Mouse (Mus musculus) thymus, adult 2 months (tissue): ENCODE results near the gene 2310022B05Rik. TPM values are rescaled to one million over a fixed set of nuclear protein-coding genes. Genes with fewer than 3 reads are reported as not detected.

ENCODE experiments used
- DNase-seq: peaks from one replicate; pipeline ENCODE4 v3.0.0; 2021
- H3K27ac ChIP-seq: fragments of 200-500 bp; 2 replicates; pipeline ENCODE4 v1.5.1; 2012; ENCODE audit warnings: low read length, control low read depth; ENCODE audit not compliant: control insufficient read depth, insufficient read depth
- H3K27me3 ChIP-seq: fragments of 200-500 bp; 2 replicates; pipeline ENCODE4 v1.6.1; 2012; ENCODE audit warnings: mild to moderate bottlenecking, low read length, moderate library complexity, mixed read lengths; ENCODE audit not compliant: control insufficient read depth, insufficient read depth
- H3K36me3 ChIP-seq: fragments of 200-500 bp; 2 replicates; pipeline ENCODE4 v1.6.1; 2012; ENCODE audit warnings: mild to moderate bottlenecking, low read length, moderate library complexity; ENCODE audit not compliant: control insufficient read depth, insufficient read depth
- H3K4me1 ChIP-seq: fragments of 200-500 bp; replicated peaks from 2 replicates; pipeline ENCODE4 v1.6.1; 2012; ENCODE audit warnings: low read length; ENCODE audit not compliant: control insufficient read depth, insufficient read depth
- H3K4me3 ChIP-seq: fragments of 200-500 bp; 2 replicates; pipeline ENCODE4 v1.5.1; 2012; ENCODE audit warnings: mild to moderate bottlenecking, low read length, control low read depth, moderate library complexity; ENCODE audit not compliant: control insufficient read depth, insufficient read depth
- CTCF ChIP-seq: fragments of 200-500 bp; IDR thresholded peaks from 2 replicates; pipeline ENCODE4 v1.5.1; 2012; ENCODE audit warnings: mild to moderate bottlenecking, control low read depth, low read length, moderate library complexity, borderline replicate concordance; ENCODE audit not compliant: control insufficient read depth, poor library complexity, insufficient read depth; ENCODE audit errors: extremely low read depth
- POLR2A ChIP-seq: fragments of 200-500 bp; IDR thresholded peaks from 2 replicates; pipeline ENCODE4 v1.6.1; 2012; ENCODE audit warnings: mild to moderate bottlenecking, low read length, control low read depth, moderate library complexity; ENCODE audit not compliant: control insufficient read depth, poor library complexity, insufficient read depth; ENCODE audit errors: extremely low read depth
- WGBS: fragments of 180-500 bp; shearing (Covaris S2); methylation state at CpG from one replicate; pipeline ENCODE4 v1.1.7; 2018; 5-methylcytosine and 5-hydroxymethylcytosine counted together
- polyA plus RNA-seq: library from polyadenylated mRNA; depleted of rRNA; stranded (reverse); fragments of >200 nt; gene quantifications from 2 replicates; pipeline ENCODE4 v1.2.3, GENCODE M21; 2012; rRNA removed

The 2310022B05Rik gene
- polyA plus RNA-seq, result 17.3 and 18.1 TPM in 2 replicates

DNA sequence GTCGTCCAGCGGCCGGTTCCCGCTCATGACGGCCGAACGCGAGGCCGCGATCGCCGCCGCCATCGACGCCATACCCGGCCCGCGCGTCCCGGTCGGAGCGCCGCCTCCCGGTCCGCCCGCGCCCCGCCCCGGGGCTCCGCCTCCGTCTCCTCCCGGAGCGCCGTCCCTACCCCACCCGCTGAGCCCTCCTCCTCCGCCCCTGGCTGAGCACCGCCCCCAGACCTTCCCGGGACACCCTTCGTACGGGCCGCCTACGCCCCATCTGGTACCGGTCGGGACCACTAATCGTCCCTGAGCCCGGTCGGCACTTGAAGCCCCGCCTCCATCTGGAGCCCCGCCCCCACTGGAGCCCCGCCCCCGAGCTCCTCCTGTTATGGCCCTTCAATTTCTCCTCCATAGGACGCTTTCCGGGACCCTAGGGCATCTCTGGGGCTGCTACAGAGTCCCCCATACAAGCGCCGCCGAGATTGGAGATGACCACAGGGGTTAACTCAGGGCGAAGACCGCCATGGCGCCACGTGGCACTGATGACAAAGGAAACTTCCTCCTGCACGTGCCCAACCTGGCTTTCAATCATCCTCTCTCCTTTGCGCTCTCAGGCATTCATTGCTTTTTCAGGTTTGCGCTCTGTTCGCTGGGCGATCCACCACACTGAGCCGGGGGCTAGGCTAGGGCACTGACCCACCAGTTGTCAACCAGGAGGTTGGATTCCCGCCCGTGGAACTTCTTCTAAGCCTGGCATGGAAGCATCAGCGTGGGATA, at the start of gene 2310022B05Rik:
TSS of gene 2310022B05Rik (minus strand) at position 258 of the 762 bp plus-strand sequence.
- 4% methylated on average over 69 of the region's 69 CpGs for WGBS
- TF ChIP-seq POLR2A, result no peak
- TF ChIP-seq CTCF, result 0 out of 2 replicates have a peak, but pooled peaks have one; percentile 7
- Histone ChIP-seq H3K36me3 (no peaks in the 10 kb centered on the region), H3K27ac (no peak within 1 kb of the TSS), H3K4me3 (peak within 1 kb of the TSS; percentile 55), H3K4me1 (peaks cover 13% of the 10 kb centered on the region), H3K27me3 (no peaks in the 10 kb centered on the region; the same call in 1 of the 2 replicates)
- peak; percentile 65 for DNase-seq

DNA sequence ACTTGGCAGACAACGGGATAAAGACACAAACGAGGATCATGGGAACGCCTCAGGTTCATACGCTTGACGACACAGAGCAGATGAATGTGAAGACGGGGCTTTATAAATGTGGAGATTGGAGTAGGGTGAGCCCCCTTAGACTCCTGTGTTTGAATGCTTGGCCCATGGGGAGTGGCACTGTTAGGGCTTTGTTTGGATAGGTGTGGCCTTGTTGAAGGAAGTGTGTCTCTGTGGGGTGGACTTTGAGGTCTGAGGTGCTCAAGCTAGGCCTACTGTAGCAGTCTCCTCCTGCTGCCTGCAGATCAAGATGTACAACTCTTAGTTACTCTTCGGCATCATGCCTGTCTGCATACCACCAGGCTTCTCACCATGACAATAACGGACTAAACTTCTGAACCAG, 42.7 kb upstream of the 2310022B05Rik start:
- no peak for DNase-seq
- Histone ChIP-seq H3K36me3 (peaks cover 20% of the 10 kb centered on the region), H3K27ac (no peak overlapping the region), H3K4me1 (peaks cover 32% of the 10 kb centered on the region), H3K4me3 (no peak overlapping the region), H3K27me3 (no peaks in the 10 kb centered on the region)
- WGBS, result 98% methylated on average over 8 of the region's 8 CpGs
- TF ChIP-seq CTCF (no peak), POLR2A (no peak)

DNA sequence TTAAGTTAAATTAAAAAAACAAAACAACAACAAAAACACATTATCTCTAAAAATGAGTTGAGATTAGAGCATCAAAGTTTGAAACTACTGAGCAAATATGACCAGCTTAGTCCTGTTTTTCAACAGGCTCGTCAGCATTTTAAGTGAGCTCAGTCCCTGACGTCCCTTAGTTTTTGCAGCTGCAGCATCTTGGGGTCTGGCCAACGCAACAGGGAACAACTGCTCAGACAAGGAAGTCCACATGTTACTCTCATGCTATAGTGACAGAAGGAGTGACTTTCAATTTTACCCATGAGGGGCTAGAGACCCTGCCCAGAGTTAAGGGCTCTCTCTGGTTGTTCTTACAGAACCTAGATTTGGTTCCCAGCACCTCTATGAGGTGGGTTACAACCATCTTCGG, 41.2 kb upstream of the 2310022B05Rik start:
- Histone ChIP-seq H3K27me3 (no peaks in the 10 kb centered on the region), H3K27ac (no peak overlapping the region), H3K36me3 (peaks cover 13% of the 10 kb centered on the region), H3K4me3 (no peak overlapping the region), H3K4me1 (peaks cover 46% of the 10 kb centered on the region)
- DNase-seq, result no peak
- no peak for TF ChIP-seq CTCF
- no peak for TF ChIP-seq POLR2A
- 95% methylated on average over 4 of the region's 4 CpGs for WGBS

DNA sequence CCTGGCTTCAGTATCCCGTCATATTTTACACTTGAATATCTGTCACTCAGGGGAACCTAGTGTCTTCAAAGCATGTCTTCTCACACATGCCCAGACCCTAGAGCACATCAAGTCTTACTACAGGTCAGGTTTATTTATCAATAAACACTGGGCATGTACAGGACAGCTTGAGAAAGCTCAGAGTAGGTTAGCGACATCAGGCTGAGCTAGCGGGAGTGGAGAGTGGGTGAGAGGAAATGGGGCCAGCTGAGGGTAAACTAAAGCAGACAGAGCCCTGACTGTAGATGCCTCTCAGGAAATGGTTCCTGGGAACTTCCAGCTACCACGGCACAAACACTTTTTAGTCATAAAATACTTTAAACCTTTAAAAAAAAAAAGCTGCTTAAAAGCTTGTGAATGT, 40.4 kb upstream of the 2310022B05Rik start:
- no peaks in the 10 kb centered on the region for H3K27me3 ChIP-seq
- no peak overlapping the region for H3K4me3 ChIP-seq
- 29% methylated on average over 4 of the region's 4 CpGs for WGBS
- H3K36me3 ChIP-seq, result peaks cover 7% of the 10 kb centered on the region; the same call in 1 of the 2 replicates
- peaks cover 48% of the 10 kb centered on the region for H3K4me1 ChIP-seq
- TF ChIP-seq CTCF, result no peak
- TF ChIP-seq POLR2A, result no peak
- peak overlapping the region; percentile 100 for H3K27ac ChIP-seq
- DNase-seq, result peak; percentile 55

DNA sequence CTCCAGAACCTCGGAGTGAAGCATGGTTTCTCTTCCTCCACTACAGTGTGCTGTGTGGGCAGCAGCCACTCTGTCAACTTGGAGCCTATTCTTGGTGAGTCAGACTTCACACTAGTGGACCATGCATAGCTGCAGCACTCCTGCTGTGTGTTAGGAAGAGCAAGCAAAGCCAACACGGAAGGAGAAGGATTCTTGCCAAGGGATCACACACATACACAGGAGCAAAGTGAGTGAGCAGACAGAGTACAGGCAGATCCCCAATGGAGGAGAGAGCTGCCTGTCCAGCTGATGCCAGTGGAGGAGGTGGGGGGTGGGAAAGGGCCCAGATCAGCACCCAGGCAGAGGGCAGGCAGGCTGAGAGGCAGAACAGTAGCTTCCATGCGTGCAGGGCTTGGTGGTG, 39.0 kb upstream of the 2310022B05Rik start:
- Histone ChIP-seq H3K4me3 (no peak overlapping the region), H3K27me3 (no peaks in the 10 kb centered on the region), H3K36me3 (peaks cover 7% of the 10 kb centered on the region), H3K27ac (peak overlapping the region; percentile 100), H3K4me1 (peaks cover 48% of the 10 kb centered on the region)
- no peak for DNase-seq
- WGBS, result 88% methylated on average over 3 of the region's 3 CpGs
- TF ChIP-seq CTCF (no peak), POLR2A (no peak)

DNA sequence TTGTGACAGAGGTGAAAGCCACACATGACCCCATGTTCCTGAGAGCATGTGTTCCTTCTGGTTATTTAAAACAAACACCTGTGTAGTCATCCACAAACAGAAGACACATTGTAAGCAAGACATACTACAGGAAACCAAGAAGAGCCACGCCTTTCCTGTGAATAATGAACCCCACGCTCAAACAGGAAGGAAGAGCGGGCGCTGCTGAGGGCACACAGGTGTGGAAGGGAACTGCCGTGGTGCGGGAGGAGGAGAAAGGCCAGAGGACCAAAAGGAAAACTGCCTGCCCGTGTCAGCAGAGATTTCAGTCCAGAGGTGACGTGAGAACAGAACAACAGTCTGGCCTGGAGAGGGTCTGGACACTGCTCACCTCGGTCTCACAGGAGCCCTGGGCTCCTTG, 37.9 kb upstream of the 2310022B05Rik start:
- peak overlapping the region; percentile 100 for H3K27ac ChIP-seq
- no peaks in the 10 kb centered on the region; the same call in 1 of the 2 replicates for H3K36me3 ChIP-seq
- H3K4me1 ChIP-seq, result peaks cover 48% of the 10 kb centered on the region
- no peaks in the 10 kb centered on the region for H3K27me3 ChIP-seq
- no peak overlapping the region for H3K4me3 ChIP-seq
- peak; percentile 78 for DNase-seq
- TF ChIP-seq POLR2A, result peak; percentile 60; the same call in 1 of the 2 replicates
- 0 out of 2 replicates have a peak, but pooled peaks have one; percentile 48 for TF ChIP-seq CTCF
- WGBS, result 7% methylated on average over 9 of the region's 9 CpGs
